Mouse (Mus musculus) megakaryocyte-erythroid progenitor cell, adult 5-6 weeks (primary cell): ENCODE measurements around the gene C130026I21Rik. TPM values are rescaled to one million over a fixed set of nuclear protein-coding genes. Genes with fewer than 3 reads are reported as not detected.
"Not testable (repeated sequence)": the region's sequence is repeated elsewhere in the genome, so short reads cannot be mapped to it uniquely, and the experiment has no call there.

Experiments
- ATAC-seq: replicated peaks from 2 replicates; pipeline ENCODE4 v1.8.0; 2016; ENCODE audit warnings: mild to moderate bottlenecking, inconsistent platforms; ENCODE audit not compliant: severe bottlenecking, poor library complexity, low FRiP score, low TSS enrichment
- total RNA-seq, 2 experiments: library from RNA; stranded (forward) in 1 of 2; stranded (reverse) in 1 of 2; fragments of 200-1000, 215-1000 nt in 1 of 2; fragments of >200 nt in 1 of 2; fragmentation: Nextera tagmentation in 1 of 2; gene quantifications; 2 replicates each; pipeline ENCODE4 v1.2.3; 2014 to 2017

The C130026I21Rik gene
- total RNA-seq, 2 experiments from 2014 or later = 5.2 TPM; not detected in 1

GRCm38 (mm10) chr1:85073099-85073498 is 197.3 kb downstream of the C130026I21Rik start:
- ATAC-seq = not testable (repeated sequence)

- not testable (repeated sequence) for ATAC-seq
These were observed 198.7 kb downstream of the C130026I21Rik start for GRCm38 (mm10) chr1:85071690-85072089.

- not testable (repeated sequence) for ATAC-seq
These were observed 234.6 kb downstream of the C130026I21Rik start for GRCm38 (mm10) chr1:85035801-85036200.

DNA sequence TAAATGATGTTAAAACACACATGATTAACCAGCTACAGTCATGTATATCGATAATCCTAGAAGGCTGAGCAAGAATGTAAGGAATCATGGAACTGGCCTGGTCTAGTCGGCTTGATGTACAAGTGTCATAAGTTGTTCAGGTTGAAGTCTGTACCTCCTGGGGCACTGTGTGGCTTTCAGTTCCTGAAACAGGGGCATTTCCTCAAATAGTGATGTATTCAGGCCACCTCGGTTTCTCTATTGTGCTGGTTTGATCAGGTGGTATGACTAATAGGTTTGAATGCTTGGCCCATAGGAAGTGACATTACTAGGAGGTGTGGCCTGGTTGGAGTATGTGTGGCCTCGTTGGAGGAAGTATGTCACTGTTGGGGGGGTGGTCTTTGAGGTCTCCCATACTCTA is 236.0 kb downstream of the C130026I21Rik start:
- not testable (repeated sequence) for ATAC-seq

- not testable (repeated sequence) for ATAC-seq
These were observed 236.8 kb downstream of the C130026I21Rik start for GRCm38 (mm10) chr1:85033616-85034015.

GRCm38 (mm10) chr1:85030211-85030610 is 240.2 kb downstream of the C130026I21Rik start:
- not testable (repeated sequence) for ATAC-seq

- ATAC-seq = not testable (repeated sequence)
These were observed 258.4 kb downstream of the C130026I21Rik start for GRCm38 (mm10) chr1:85011933-85012332.

- not testable (repeated sequence) for ATAC-seq
These were observed 259.4 kb downstream of the C130026I21Rik start for GRCm38 (mm10) chr1:85010947-85011346.

GRCm38 (mm10) chr1:85007737-85008136 is 262.6 kb downstream of the C130026I21Rik start:
- ATAC-seq = not testable (repeated sequence)

- not testable (repeated sequence) for ATAC-seq
These were observed 271.1 kb downstream of the C130026I21Rik start for GRCm38 (mm10) chr1:84999241-84999640.

- ATAC-seq = not testable (repeated sequence)
These were observed 274.1 kb downstream of the C130026I21Rik start for GRCm38 (mm10) chr1:84996305-84996704.

- not testable (repeated sequence) for ATAC-seq
These were observed 275.9 kb downstream of the C130026I21Rik start for GRCm38 (mm10) chr1:84994461-84994860.

DNA sequence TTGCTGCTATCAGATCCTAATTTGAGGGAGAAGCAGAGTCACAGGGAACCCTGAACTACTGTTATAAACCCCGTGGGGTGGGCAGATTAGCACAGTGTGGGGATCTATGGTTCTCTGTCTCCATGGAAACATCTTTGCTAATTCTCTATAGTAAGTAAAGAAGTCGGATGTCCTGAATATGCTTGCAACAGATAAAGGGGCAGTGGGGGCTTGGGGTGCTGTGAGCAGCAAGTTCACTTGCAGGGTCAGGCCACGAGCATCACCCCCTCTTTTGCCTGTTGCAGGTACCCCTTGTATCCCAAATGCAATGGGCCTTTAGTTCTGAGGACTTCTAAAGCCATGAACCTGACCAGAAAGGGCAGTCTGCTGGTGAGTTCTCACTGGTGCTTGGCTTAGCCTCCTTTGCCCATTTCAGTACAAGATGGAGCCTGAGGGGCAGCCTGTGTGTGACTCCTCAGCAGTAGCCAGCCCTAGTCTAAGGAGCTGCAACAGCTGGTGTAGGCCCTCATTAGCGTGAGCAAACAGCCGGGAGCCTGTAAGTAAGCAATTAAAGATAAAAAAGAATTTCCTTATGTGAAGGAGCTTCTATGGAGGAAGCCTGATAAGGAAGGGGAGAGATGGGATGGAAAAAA is 276.6 kb downstream of the C130026I21Rik start:
- peak; percentile 67; the same call in 1 of the 2 replicates for ATAC-seq

DNA sequence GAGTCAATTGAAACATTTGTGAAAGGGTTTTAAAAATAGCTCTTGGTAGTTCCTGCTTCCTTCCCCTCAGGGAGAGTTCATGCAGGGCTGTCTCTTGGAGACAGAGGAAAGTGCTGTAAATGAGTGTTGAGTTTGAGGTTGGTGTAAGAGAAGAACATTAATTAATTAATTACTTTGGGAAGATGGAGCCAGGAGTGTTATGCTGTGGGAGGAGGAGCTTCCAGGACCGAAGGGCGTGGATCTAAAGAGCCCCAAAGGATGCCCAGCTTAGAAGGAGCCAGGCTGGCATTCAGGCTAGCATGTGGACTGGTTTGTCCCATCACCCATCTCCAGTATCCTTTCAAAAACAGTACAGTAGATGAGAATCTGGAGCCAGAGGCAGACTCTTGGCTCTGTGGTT is 277.1 kb downstream of the C130026I21Rik start:
- ATAC-seq = peak; percentile 37; the same call in 1 of the 2 replicates

DNA sequence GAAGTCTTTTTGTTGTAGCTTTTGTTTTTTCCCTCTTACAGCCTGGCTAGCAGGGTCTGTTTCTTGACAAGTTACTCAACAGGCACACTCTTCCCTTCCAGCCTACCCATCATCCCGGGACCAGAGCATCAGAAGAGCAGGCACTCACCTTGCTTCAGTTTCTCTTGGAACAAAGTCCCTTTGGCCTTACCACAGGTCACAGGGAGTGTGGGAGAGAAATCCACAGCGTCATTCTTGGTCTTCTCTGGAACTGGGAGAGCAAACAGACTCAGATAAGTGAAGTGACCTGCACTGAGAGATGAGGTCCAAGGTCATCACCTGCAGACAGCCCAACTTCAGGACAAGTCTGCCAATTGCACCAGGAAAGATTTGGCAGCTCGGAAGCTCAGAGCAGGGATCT is 277.5 kb downstream of the C130026I21Rik start:
- peak; percentile 26; the same call in 1 of the 2 replicates for ATAC-seq

DNA sequence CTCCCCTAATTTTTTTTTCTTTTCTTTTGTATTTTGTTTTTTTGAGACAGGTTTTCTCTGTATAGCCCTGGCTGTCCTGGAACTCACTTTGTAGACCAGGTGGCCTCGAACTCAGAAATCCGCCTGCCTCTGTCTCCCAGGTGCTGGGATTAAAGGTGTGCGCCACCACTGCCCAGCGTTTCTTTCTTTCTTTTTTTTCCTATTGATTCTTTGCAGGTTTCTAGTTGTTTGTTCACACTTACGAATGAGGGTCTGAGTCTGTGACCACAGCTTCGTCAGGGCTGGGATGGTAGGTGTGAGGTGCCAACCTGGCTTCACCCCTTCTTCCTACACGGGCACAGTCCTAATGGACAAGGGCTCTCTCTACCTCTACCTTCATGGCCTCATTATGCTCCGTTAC is 281.3 kb downstream of the C130026I21Rik start:
- ATAC-seq = not testable (repeated sequence)

GRCm38 (mm10) chr1:84987729-84988128 is 282.6 kb downstream of the C130026I21Rik start:
- not testable (repeated sequence) for ATAC-seq

DNA sequence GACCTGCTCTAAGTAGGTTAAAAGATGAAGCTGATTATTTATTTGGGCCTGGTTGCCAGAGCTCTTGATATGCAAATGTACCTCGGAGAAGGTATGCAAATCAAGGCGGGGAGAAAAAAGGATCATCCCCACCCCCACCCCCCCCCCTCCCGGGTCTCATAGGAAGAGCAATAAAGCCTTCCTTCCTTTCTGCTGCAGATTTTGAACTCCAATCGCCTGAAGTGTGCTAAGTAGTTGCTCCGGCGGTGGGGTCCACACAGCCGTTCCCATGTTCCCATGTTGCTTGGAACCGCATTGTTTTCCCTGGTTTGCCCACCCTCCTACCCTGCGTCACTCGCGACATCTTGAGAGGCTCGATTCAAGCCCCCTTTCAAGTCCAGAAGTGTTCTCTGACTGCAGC is 308.6 kb downstream of the C130026I21Rik start:
- not testable (repeated sequence) for ATAC-seq

- ATAC-seq = not testable (repeated sequence)
These were observed 312.7 kb downstream of the C130026I21Rik start for GRCm38 (mm10) chr1:84957713-84958112.

GRCm38 (mm10) chr1:84956771-84957170 is 313.6 kb downstream of the C130026I21Rik start:
- ATAC-seq = not testable (repeated sequence)
